Mouse (Mus musculus): ENCODE results near the gene Pla2g2d.

The Pla2g2d gene

GRCm38 (mm10) chr4:138775435-138775834 is at the start of gene Pla2g2d:
Gene Pla2g2d (plus strand): TSS chr4:138775735.
- DNase-seq (ENCODE audit: low read depth): no peak

- DNase-seq (ENCODE audit: low read depth): no peak
Observed at GRCm38 (mm10) chr4:138725751-138726150, 49.8 kb upstream of the Pla2g2d start.

GRCm38 (mm10) chr4:138729018-138729703 is 46.4 kb upstream of the Pla2g2d start:
- DNase-seq (ENCODE audit: low read depth): no peak

GRCm38 (mm10) chr4:138734105-138734504 is 41.4 kb upstream of the Pla2g2d start:
- DNase-seq (ENCODE audit: low read depth): no peak

GRCm38 (mm10) chr4:138734863-138735262 is 40.7 kb upstream of the Pla2g2d start:
- DNase-seq (ENCODE audit: low read depth): no peak

- DNase-seq (ENCODE audit: low read depth): no peak
Observed at GRCm38 (mm10) chr4:138737031-138737430, 38.5 kb upstream of the Pla2g2d start, which contains the start of gene Ubxn10. Gene Ubxn10 (minus strand): TSS chr4:138737167.

- DNase-seq (ENCODE audit: low read depth): no peak
Observed at GRCm38 (mm10) chr4:138739136-138739851, 36.2 kb upstream of the Pla2g2d start.

GRCm38 (mm10) chr4:138745884-138746283 is 29.7 kb upstream of the Pla2g2d start:
- DNase-seq (ENCODE audit: low read depth): no peak

- DNase-seq (ENCODE audit: low read depth): no peak
Observed at GRCm38 (mm10) chr4:138746866-138747265, 28.7 kb upstream of the Pla2g2d start.

GRCm38 (mm10) chr4:138747851-138748250 is 27.7 kb upstream of the Pla2g2d start:
- DNase-seq (ENCODE audit: low read depth): no peak

- peak; percentile 54 for DNase-seq (ENCODE audit: low read depth)
Observed at GRCm38 (mm10) chr4:138748369-138749072, 27.0 kb upstream of the Pla2g2d start.

- DNase-seq (ENCODE audit: low read depth): no peak
Observed at GRCm38 (mm10) chr4:138752603-138753002, 22.9 kb upstream of the Pla2g2d start.

- no peak for DNase-seq (ENCODE audit: low read depth)
Observed at GRCm38 (mm10) chr4:138753608-138754007, 21.9 kb upstream of the Pla2g2d start.

GRCm38 (mm10) chr4:138754432-138754831 is 21.1 kb upstream of the Pla2g2d start:
- no peak for DNase-seq (ENCODE audit: low read depth)

GRCm38 (mm10) chr4:138755439-138755838 is 20.1 kb upstream of the Pla2g2d start:
- no peak for DNase-seq (ENCODE audit: low read depth)

GRCm38 (mm10) chr4:138755983-138756382 is 19.6 kb upstream of the Pla2g2d start:
- DNase-seq (ENCODE audit: low read depth): no peak

- DNase-seq (ENCODE audit: low read depth): no peak
Observed at GRCm38 (mm10) chr4:138757416-138757815, 18.1 kb upstream of the Pla2g2d start, which contains the start of gene Pla2g2f. Gene Pla2g2f (minus strand): TSS chr4:138757626.

GRCm38 (mm10) chr4:138762266-138762665 is 13.3 kb upstream of the Pla2g2d start:
- no peak for DNase-seq (ENCODE audit: low read depth)

GRCm38 (mm10) chr4:138771970-138772369 is 3.6 kb upstream of the Pla2g2d start:
- no peak for DNase-seq (ENCODE audit: low read depth)

GRCm38 (mm10) chr4:138772386-138772785 is 3.1 kb upstream of the Pla2g2d start:
- DNase-seq (ENCODE audit: low read depth): no peak

GRCm38 (mm10) chr4:138777417-138778407 is 2.2 kb downstream of the Pla2g2d start:
- no peak for DNase-seq (ENCODE audit: low read depth)

All from NIH3T3 (cell line).